Mouse (Mus musculus) telencephalon, adult 2 months (tissue): ENCODE data around the gene Trafd1.

Experiments
- DNase-seq: peaks from one replicate; pipeline ENCODE4 v3.0.0-alpha.2; 2011; ENCODE audit warnings: low read depth, low spot score

Gene Trafd1

GRCm38 (mm10) chr5:121385461-121386119 lies at the start of gene Trafd1:
Trafd1 (minus strand) TSS chr5:121385632.
- peak; percentile 85 for DNase-seq

- peak; percentile 60 for DNase-seq
These were observed 43.5 kb upstream of the Trafd1 start for GRCm38 (mm10) chr5:121428954-121429353.

- no peak for DNase-seq
These were observed 37.9 kb upstream of the Trafd1 start for GRCm38 (mm10) chr5:121423297-121423696.

- no peak for DNase-seq
These were observed 37.4 kb upstream of the Trafd1 start for GRCm38 (mm10) chr5:121422787-121423186.

GRCm38 (mm10) chr5:121420721-121421120 lies 35.3 kb upstream of the Trafd1 start:
- no peak for DNase-seq

GRCm38 (mm10) chr5:121410975-121411374 lies 25.5 kb upstream of the Trafd1 start:
- no peak for DNase-seq

GRCm38 (mm10) chr5:121407856-121408255 lies 22.4 kb upstream of the Trafd1 start:
- DNase-seq = no peak

GRCm38 (mm10) chr5:121400849-121401248 lies 15.4 kb upstream of the Trafd1 start:
- DNase-seq = no peak

- DNase-seq = no peak
These were observed 14.6 kb upstream of the Trafd1 start for GRCm38 (mm10) chr5:121400064-121400463.

- no peak for DNase-seq
These were observed 14.1 kb upstream of the Trafd1 start for GRCm38 (mm10) chr5:121399540-121399939.

- DNase-seq = no peak
These were observed 13.6 kb upstream of the Trafd1 start for GRCm38 (mm10) chr5:121398965-121399462.

GRCm38 (mm10) chr5:121398146-121398964 lies 12.9 kb upstream of the Trafd1 start:
- DNase-seq = no peak

GRCm38 (mm10) chr5:121397187-121398145 lies 12.0 kb upstream of the Trafd1 start, which contains the start of gene Naa25:
Naa25 (plus strand) TSS chr5:121397936.
- peak; percentile 91 for DNase-seq

GRCm38 (mm10) chr5:121395621-121396020 lies 10.2 kb upstream of the Trafd1 start:
- DNase-seq = no peak

- DNase-seq = no peak
These were observed 8.0 kb upstream of the Trafd1 start for GRCm38 (mm10) chr5:121393402-121393801.

GRCm38 (mm10) chr5:121392667-121393380 lies 7.4 kb upstream of the Trafd1 start:
- DNase-seq = no peak

- DNase-seq = no peak
These were observed 4.3 kb upstream of the Trafd1 start for GRCm38 (mm10) chr5:121389691-121390090.

- DNase-seq = no peak
These were observed 3.7 kb upstream of the Trafd1 start for GRCm38 (mm10) chr5:121389106-121389505.

- DNase-seq = no peak
These were observed 1.7 kb upstream of the Trafd1 start for GRCm38 (mm10) chr5:121387126-121387525.

- no peak for DNase-seq
These were observed 883 bp upstream of the Trafd1 start for GRCm38 (mm10) chr5:121386120-121386909.
